Mouse (Mus musculus): ENCODE measurements at regions not wholly inside any gene's neighbourhood (a gene's known extent, or its start where the extent isn't known, plus 50 kb on each side); places are given as distances from the start of the nearest gene placed in this dataset.

DNA sequence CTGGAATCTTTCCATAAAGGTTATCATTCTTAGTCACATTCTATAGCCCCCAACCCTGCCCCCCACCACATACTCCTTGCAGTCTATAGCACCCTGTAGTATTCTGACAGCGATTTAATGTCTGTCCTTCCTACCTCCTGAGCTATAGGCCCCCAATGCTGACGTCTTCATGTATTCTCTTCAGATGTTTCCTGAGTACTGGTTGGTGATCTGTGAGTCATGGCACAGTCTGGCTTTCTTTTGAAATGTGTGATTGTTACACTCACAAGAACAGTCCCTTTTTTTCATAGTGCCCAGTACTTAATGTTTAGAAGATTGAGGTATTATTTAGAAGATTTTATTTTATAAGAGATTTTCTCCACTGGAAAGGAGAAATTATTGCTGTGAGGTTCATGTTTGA is 634.6 kb upstream of the Zeb2 start:
- DNase-seq (ENCODE audit: low spot score in 2 of 2), result no peak

DNA sequence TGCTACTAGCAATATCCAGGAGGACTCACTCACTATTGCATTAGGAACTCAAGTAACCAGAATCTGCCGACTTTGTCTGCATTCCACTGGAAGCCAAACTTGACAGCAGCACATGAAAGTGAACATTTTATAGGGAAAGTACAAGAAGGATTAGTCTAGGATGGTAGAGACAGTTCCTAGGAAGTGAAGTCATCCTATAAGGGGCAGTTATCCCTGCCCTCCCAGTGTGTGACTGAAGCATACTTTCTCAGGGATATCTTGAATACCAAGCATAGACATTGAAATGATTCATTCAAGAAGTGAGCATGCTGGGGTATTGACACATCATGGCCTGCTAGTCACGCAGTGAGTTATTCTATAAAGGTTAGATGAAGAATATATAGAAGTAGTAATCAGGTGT is 632.2 kb upstream of the Zeb2 start:
- no peak for DNase-seq (ENCODE audit: low spot score in 2 of 2)

DNA sequence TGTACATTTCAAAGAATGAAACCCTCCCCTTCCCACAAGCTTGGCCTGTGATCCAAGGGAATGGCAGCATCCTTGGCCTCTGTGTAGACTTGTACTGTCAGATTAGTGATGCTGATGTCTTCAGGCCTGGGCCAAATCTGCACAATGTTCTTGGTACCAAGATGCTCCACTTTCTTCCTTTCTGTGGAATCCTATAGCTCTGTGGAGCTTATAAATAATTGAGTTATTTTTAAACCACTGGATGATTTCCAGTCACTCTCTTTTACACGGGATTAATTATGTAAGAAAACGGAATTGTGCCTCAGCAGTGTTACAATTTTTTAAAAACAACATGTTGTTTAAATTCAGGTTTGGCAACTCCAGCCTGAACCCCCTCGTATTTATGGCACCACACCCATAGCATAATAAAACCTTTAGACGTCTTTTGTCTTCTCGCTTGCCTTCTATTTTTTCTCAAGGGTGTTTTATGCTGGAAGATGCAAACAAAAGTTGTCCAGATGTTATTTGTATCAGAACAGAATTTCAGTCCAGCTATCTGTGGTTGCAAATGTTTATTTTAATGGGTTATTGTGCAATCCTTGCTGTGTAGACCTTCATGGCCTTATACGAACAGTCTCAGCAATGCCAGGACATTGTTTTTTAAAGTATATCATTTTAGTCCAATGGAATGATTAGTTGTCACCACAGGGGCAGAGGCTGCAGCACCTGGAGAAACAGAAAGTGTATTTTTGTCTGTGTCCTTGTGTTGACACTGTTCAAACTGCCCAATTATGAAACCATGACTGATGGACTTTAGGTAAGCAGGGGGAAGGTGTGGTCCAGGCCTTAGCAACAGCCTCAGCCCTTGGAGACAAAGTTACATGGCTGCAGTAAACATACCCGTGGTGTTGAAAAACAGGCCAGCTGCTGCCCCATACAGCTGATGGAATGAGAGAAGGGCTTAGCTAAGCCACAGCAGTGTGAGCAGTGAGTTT is 630.4 kb upstream of the Zeb2 start:
- no peak for DNase-seq (ENCODE audit: low spot score in 2 of 2)

DNA sequence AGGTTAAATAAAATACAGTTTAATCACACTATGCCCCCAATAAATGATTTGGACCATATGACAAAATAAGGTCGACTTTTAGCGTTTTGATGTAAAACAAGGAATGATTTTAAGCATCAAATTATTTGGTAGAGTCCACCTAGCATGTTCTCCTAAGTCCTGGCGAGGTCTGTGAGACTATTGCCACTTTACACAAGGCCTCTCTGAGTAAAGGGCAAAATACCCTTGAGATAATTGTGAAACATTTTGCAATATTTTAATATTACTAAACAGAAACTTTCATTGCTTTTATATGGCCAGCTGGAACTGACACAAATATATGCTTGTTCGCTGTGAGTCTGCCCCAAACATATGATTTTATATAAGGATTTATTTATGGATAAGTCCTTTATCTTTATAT is 629.4 kb upstream of the Zeb2 start:
- DNase-seq (ENCODE audit: low spot score in 2 of 2), result no peak

DNA sequence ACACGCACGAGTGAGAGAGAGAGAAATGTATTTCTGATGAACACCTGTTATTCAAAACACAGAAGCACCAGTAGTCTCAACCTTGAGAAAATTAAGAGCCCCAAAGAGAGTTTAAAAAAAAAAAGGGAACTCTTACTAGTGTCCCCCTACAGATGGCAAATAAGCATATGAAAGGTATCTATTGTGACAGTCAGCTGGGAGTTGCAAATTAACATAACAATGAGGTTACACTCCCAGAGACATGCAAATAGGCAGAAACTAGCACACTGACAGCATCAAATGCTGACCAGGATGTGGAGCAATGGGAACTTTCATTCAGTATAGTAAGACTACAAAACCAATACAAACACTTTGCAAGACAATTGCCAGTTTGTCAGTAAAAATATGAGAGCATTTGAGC is 619.1 kb upstream of the Zeb2 start:
- no peak for DNase-seq (ENCODE audit: low spot score in 2 of 2)

DNA sequence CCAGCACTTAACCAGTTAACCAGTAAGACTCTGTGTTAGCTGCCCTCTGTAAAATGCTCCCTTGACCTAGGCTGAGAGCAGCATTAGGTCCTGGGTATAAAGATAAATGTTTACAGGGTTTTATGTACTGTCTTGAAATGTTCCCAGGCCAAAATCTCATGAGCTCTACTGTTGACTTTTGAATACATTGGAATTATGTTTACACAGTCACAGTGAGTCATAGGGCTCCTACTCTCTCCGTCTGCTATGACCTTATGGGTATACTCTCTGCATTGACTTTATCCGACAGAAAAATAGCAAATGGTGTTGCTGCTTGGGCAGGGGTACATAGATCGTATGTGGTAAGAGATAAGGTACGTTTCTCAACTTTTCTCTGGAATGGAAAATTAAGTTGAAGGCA is 596.8 kb upstream of the Zeb2 start:
- no peak for DNase-seq (ENCODE audit: low spot score in 2 of 2)

DNA sequence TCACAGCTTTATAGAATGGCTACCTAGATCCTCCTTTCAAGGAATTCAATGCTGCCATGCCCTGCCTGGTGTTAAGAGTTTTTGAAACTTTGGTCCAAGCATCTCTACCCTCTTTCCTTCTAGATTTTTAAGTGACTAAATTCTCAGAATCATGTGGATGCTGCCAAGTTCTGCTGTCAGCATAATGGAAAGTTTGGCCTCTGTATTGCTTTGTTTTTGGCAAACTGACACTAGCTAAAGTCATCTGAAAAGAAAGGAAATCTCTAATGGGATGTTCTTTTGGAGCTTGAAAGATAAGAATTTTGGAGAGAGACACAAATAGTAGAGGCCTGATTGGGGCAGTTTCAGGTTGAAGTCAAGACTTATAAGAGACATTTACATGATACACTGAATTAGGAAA is 589.8 kb upstream of the Zeb2 start:
- no peak for DNase-seq (ENCODE audit: low spot score in 2 of 2)

DNA sequence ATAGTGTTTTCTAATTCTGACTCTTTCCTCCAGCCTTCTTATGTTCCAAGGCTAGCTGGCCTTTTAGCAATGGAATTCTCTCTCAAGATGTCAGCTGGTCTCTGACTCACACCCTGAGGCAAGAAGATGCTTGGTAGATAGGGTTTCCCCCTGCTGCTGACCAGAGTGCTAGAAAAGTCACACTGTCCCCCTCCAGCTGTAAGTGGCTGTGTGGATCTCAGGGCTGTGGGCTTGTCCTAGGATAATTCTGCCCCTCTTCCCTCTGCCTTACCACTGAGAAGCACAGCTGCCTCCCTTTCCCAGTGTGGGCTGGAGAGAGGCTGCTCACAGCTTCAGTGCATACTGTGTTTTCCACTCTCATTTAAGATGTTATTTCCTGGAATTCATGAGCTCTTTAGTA is 585.3 kb upstream of the Zeb2 start:
- DNase-seq (ENCODE audit: low spot score in 2 of 2), result peak in 1 of 2 experiments; percentile 5

DNA sequence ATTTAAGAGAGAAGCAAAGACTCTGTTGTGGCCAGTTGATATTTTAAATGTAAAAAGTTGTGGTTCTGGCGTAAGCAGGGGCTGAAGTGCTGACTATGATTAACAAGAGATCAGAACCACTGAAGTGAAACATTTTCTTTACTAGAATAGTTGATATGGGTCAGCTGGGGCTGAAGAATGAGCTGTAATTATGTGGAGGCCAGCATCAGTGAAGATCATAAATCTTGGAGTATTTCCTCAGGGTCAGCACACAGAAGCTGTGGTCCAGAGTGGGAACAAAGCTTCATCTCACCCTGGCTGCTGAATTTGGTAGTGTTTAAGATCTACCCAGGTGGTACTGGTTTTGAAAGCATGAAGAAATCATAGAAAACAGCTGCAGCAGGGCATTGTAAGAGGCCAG is 583.4 kb upstream of the Zeb2 start:
- DNase-seq (ENCODE audit: low spot score in 2 of 2), result no peak

DNA sequence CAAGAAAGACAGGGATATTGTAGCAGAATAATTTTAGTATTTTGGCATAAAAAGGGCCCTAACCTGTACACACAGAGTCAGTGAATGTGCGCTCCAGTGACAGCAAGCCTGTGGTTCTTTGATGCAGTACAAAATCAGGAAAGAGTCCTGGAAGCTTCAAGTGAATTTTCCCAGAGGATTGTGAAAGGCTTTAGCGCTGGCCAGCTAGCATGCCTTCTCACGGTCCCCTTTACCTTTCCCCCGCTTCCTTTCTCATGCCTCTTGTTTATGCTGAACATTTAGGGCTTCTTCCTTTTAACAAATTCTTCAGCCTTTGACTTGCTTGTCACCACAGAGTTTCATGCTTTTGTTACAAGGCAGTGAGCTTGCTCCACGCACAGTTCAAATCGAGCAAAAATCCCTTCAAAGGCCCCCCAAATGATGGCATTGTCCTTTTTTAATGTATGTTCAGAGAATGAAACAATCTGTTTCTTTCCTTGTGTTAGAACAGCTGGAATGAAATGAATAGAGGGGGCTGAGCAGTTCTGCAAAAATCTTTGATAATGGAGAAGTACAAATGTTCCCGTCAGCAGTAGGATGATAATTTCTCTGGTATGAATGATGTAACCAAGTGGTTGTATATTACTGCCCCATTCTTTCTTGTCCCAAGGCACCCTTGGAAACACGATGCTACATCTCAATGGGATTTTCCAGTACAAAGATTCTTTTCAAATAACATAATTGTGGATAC is 576.3 kb upstream of the Zeb2 start:
- DNase-seq (ENCODE audit: low spot score in 2 of 2), result no peak

DNA sequence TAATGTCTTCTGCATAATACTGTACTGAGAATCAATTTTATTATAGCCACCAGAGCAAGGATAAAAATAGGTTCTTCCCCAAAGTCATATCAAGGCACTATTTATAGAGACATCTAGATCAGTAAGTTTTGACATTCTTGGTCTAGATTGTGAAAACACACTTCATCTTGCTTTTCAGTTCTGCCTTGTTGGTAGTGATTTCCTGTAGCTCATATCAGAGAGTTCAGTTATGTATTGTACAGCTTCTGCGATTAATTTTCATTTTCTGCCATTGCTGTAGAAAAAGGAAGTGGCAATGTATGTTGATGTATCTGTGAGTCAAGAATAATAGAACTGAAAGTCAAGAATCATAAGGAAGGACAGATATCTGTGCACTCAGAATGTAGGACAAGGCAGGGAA is 575.6 kb upstream of the Zeb2 start:
- no peak for DNase-seq (ENCODE audit: low spot score in 2 of 2)

DNA sequence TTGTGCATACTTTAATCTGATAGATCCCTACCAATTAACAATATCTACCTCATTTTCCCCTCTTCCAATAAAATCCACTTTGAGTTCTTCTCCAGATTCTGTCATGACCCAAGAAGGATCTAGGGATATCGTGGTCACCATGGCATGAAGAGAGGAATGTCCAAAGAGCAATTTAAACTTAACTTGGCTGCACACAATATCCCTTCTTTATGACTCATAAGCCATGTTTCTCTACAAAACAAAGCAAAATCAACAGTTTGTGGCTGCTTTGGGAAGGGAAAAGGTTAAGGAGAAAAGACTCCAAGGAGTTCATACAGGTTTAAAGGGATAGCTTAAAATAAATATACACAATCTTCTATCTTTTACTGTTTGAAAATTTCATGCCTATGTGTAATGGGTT is 571.8 kb upstream of the Zeb2 start:
- DNase-seq (ENCODE audit: low spot score in 2 of 2), result no peak

DNA sequence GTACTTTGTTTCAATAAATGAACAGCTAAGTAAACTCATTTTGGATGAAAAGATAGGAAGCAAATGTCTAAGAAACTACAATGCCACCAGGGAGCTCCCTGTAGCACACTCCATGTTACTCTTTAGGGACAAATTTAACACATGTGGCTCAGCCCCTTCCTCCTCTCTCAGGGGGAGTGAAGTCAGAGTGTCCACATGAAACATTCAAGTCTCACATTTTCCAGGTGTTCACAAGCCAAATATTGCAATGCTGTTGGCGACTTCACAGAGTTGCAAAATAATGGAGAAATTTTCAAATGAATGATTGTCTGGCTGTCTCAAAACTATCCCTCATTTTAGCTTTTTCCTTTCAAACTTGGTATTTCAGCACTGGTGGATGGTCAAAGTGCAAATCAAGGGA is 564.1 kb upstream of the Zeb2 start:
- DNase-seq (ENCODE audit: low spot score in 2 of 2), result no peak

DNA sequence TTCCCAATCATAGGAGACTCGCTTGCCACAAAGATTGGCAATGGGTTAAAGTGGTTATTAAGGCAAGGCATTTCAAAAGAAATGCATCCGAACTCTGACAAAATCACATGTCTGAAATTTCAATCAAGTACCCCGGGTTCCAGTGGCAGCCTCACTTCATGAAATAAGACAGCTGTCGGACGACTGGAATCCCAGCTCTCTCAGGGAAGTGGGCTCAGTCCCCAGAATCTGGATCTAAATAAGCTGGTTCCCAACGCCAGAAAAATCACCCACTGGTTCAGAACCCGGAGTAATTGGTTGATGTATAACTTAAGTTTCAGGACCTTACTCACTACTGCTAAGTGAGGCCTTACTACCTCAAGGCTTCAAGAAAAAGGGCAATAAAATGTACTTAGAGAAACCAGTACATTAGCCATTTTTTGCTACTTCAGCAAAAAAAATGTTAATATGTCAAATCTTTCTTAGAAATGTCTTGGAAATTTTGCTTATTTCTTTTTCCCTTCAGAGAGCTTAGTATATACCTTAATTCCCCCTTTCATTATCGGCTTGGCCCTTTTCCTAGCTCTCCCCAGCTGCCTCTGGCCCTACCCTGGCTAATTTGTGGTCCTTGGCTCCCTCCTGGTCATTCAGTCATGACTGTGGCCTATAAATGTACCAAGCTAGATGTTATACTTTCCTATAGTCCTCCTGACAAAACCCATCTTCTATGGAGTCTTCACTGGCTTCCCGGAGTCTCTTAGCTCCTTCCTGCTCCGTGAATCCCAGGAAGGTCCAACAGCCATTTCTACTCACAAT is 562.1 kb upstream of the Zeb2 start:
- DNase-seq (ENCODE audit: low spot score in 2 of 2), result no peak

DNA sequence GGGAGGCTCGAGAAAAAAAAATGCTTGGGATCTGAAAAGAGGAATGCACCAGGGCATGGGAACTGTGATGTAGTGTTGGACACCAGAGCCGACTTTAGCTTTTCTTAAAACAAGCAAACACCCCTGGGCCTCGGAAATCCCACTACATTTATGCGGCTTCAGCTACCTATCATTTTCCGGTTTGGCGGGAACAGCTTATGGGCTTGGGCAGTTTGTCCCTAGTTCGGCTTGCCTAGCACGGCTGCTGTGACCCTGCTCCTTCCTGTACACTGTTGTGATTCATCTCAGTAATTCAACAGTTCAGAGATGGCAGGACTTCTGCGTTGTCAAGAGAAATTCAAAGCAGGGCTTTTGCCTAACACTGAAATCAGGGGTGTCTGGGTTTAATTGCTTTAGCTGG is 561.5 kb upstream of the Zeb2 start:
- DNase-seq (ENCODE audit: low spot score in 2 of 2), result no peak

DNA sequence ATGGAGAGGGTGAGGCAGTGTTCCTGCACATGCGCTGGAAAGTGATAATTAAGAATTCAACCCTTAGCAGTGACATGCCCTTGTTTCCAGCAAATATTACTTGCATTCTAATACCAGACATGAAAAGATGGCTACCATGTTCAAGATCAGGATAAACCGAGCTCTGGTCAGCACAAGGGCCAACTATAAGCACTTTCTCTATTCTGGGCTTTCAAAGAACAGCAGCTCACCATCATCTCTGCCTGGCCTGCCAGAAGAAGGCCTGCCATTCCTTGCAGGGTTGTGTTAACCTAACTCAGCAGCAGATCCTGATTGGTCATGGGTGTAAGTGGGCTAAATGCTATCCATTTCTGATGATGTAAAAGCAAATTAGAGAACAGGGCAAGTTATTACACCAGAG is 558.6 kb upstream of the Zeb2 start:
- DNase-seq (ENCODE audit: low spot score in 2 of 2), result no peak

DNA sequence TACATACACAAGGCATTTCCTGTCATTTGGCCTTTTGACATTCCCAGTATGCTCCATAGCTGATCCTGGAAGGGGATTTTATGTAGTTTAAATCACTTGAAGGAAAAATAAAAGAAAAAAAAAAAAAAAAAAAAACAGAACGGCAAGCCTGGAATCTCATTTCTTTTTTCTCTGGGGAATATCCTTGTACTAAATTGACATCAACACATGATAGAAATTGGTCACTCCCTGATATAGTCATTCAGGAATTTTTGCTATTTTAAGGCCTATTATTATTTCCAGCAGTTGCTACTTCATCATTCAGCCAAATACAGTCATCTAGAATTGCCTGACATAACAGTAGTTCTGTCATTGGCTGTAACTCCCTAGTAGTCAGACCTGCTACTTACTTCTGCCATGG is 538.8 kb upstream of the Zeb2 start:
- no peak for DNase-seq (ENCODE audit: low spot score in 2 of 2)

DNA sequence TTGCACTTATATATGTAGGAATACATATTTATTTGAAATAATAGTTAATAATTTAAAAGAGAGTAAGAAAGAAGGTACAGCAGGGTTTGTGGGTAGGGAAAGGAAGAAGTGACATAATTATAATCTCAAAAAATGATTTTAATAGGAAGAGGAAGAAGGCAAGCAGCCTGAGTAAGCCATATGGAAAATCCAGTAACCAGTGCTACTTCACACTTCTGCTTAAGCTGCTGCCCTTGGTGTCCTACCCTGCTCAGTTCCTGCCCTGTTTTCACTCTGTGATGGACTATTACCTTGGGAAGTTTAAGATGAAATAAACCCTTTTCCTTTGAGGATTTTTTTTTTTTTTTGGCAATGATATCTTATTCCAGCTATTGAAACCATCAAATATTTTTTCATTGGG is 537.5 kb upstream of the Zeb2 start:
- DNase-seq (ENCODE audit: low spot score in 2 of 2), result no peak

DNA sequence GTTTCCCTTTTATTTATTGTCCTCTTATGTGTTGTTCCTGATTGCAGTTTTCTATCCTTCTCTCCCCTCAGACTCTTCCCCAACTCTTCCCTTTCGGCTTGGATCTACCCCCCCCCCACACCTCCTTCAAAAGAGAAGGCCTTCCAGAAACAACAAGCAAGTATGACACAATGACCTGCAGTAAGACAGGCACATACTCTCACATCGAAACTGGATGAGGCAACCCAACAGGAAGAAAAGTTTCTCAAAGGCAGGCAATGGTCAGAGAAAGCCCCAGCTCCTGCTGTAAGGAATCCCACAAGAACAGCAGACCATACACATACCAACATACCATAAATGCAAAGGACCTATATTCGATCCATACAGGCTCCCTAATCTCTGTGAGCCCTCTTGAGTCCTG is 535.8 kb upstream of the Zeb2 start:
- DNase-seq (ENCODE audit: low spot score in 2 of 2), result no peak

DNA sequence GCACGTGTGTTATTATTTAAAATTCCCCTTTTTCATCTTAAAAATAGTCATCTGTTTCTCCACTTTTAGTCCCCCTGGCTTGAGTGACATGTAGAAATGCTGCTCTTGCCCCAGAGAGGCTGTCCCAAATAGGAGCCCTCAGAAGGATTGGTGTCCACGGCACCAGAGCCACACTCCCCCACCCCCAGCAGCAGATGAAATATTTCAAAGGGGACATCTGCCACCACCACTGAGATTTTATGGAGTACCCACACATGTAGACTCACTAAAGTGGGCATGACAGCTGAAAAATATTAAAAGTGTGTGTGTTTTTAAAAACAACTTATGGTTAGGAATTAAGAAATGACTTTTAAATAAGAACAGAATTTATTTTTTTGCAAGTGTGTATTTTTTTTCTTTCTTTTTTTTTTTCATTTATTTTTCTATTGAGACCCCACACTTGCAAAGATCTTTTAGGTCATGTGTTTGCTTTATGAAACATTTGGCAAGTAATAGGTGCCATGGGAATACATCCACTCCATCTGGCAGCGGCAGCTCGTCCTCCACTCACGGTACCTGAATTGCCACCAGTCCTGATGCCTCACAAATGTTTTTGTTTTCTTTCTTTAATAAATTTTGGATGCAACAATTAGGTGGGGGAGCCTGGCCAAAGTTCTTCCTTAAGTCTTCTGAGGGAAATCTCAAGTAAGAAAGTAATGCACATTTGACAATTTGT is 533.2 kb upstream of the Zeb2 start:
- DNase-seq (ENCODE audit: low spot score in 2 of 2), result no peak

DNA sequence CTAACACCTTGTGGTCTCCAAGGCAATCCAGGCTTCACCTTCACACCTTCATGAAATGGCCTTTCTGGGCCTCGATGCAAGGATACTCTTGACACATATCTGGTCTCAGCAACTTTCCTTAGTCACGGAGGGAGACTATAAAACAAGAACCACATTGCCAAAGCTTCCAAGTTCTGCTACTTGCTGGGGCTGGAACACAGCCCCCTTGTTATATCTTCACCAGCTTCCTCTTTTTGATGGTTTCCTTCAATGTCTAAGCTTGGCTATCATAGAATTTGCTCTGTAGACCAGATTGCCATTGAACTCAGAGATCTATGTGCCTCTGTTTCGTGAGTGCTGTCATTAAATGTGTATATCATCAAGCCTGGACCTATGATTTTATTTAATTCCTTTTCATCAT is 530.7 kb upstream of the Zeb2 start:
- DNase-seq (ENCODE audit: low spot score in 2 of 2), result no peak

DNA sequence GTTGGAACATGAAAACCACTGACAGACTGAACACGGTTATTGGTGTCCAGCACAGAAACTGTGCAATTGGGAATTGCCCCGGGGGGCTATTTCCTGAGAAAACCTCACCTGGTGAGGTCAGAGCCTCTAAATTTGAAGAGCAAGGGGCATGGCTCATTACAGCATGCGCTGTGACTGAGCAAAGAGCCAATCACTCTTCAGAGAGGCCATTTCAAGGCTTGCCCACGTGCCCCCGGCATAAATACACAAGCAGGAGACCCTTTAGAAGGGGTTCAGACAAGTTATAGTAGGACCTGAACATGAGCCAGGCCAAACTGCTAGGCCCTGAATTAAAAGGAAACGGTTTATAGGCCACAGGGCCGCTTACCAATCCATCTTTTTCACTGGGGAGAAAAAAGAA is 512.9 kb upstream of the Zeb2 start:
- no peak for DNase-seq (ENCODE audit: low spot score in 2 of 2)
